Mouse (Mus musculus): ENCODE measurements around the gene Pnma1. TPM values are rescaled to one million over a fixed set of nuclear protein-coding genes. Genes with fewer than 3 reads are reported as not detected.
A peak's percentile ranks its signal among the peaks of the same experiment; 100 is the strongest.

The Pnma1 gene
- polyA plus RNA-seq, 1 experiment from 2014 or later, result 2.0 TPM

DNA sequence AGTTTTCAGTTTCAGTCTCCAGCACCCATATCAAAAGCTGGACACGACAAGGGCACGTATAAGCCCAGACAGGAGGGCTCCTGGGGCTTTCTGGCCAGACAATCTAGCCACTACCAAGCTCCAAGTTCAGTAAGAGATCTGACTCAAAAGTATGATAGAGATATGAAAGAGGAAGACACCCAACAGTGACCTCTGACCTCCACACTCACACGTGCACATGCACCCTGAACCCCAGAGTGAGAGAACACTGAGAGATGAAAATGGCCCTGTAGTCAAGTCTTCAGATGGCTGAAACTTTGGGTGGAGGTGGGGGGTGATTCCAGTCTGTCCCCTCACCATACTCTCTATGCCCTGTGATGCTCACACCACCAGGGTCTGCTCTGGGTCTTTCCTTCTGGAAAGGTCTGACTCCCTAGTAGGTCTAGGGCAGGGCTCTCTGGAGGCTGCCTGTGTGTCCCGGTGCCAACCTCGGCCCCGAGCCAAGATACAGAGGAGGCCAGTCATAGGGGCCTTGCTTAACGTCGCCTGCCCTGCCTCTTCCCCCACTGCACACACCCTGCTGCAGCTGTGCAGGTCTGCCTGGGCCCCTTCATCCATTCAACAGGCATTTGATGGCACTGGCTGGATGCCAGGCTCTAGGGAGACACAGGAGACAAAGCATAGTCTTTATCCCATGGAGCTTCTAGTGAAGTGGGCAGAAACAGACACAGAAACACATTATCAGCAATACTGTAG lies 32.6 kb upstream of the Pnma1 start:
- 31% methylated on average over 8 of the region's 8 CpGs for WGBS
- Histone ChIP-seq H3K36me3 (ENCODE audit: control insufficient read depth, insufficient read depth, low read length) (no peaks in the 10 kb centered on the region), H3K4me3 (ENCODE audit: low read length) (no peak overlapping the region), H3K27ac (ENCODE audit: low read length) (peak overlapping the region; percentile 34), H3K27me3 (ENCODE audit: control insufficient read depth, insufficient read depth, low read depth, low read length) (no peaks in the 10 kb centered on the region), H3K4me2 (ENCODE audit: low read depth, low read length) (peak overlapping the region; percentile 28; the same call in 1 of the 2 replicates), H3K4me1 (replicated peaks; ENCODE audit: control insufficient read depth, insufficient read depth, low read length) (peaks cover 76% of the 10 kb centered on the region), H3K9me3 (ENCODE audit: control insufficient read depth, low read length) (no peaks in the 10 kb centered on the region), H3K9ac (ENCODE audit: low read length) (peak overlapping the region; percentile 39; the same call in 1 of the 2 replicates)
- ATAC-seq (ENCODE audit: low read depth), result peak; percentile 91

DNA sequence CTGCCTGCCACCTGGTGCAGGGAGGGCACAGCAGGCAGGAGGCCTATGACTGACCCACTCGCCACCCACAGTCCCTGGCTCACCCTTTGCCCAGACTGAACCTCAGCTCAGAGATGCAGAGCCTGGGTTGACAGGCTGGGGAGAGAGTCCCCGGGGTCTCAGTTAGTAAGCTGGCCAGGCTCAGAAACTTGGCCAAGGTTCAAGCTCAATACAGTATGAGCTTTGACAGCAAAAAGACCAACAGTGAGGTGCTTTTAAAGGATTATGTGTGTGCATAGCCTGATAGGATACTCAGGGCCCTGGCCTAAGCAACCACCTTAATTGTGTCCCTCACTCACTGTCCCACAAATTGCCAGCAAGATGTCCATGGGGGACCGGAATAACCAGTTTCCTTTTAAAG lies 31.8 kb upstream of the Pnma1 start:
- no peak overlapping the region for H3K4me2 ChIP-seq (ENCODE audit: low read depth, low read length)
- H3K27ac ChIP-seq (ENCODE audit: low read length), result peak overlapping the region; percentile 34
- H3K36me3 ChIP-seq (ENCODE audit: control insufficient read depth, insufficient read depth, low read length), result no peaks in the 10 kb centered on the region
- H3K4me1 ChIP-seq (replicated peaks; ENCODE audit: control insufficient read depth, insufficient read depth, low read length), result peaks cover 75% of the 10 kb centered on the region
- WGBS, result 22% methylated on average over 3 of the region's 3 CpGs
- H3K9me3 ChIP-seq (ENCODE audit: control insufficient read depth, low read length), result no peaks in the 10 kb centered on the region
- ATAC-seq (ENCODE audit: low read depth), result no peak
- no peak overlapping the region for H3K4me3 ChIP-seq (ENCODE audit: low read length)
- H3K27me3 ChIP-seq (ENCODE audit: control insufficient read depth, insufficient read depth, low read depth, low read length), result no peaks in the 10 kb centered on the region
- H3K9ac ChIP-seq (ENCODE audit: low read length), result peak overlapping the region; percentile 39

DNA sequence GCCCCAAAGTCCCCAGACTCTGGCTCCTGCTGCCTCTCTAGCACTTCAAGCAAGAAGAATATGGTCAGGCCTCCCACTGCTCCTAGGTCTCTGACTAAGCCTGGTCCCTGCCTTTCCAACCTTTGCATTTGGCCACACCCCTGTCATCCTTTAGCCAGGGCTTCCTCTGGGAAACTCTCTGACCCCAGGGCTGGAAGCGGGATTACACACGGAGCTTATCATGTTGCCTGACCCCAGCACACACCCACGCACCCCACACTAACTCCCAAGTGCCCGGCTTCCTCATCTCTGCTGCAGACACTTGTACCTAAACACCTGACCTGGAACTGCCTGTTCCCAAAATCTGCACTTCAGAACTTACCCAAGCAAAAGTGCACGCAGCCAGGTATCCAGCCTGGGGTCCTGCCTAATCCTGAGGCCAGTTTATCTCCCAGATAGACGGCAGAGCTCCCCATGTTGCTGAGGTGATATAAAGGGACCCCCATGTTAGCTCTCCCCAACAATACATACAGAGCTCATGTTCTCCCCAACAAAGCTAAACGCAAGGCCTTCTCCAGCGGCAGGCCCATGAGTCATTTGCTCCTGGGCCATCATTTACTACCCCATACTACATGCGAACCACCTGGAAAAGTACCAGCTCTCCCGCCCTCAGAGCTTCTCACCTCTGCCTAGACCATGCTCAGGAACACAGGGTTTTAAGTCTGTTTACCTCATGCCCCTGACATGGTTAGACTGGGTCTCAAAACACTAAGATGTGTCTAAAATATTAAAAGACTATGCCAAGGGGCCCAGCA lies 30.6 kb upstream of the Pnma1 start:
- H3K4me1 ChIP-seq (replicated peaks; ENCODE audit: control insufficient read depth, insufficient read depth, low read length), result peaks cover 82% of the 10 kb centered on the region
- no peak overlapping the region for H3K4me3 ChIP-seq (ENCODE audit: low read length)
- 59% methylated on average over 10 of the region's 10 CpGs for WGBS
- 0 out of 2 replicates have a peak overlapping the region, but pooled peaks have one; percentile 20 for H3K9ac ChIP-seq (ENCODE audit: low read length)
- ATAC-seq (ENCODE audit: low read depth), result no peak
- H3K27me3 ChIP-seq (ENCODE audit: control insufficient read depth, insufficient read depth, low read depth, low read length), result no peaks in the 10 kb centered on the region
- peaks cover under 1% of the 10 kb centered on the region for H3K36me3 ChIP-seq (ENCODE audit: control insufficient read depth, insufficient read depth, low read length)
- no peaks in the 10 kb centered on the region for H3K9me3 ChIP-seq (ENCODE audit: control insufficient read depth, low read length)
- H3K27ac ChIP-seq (ENCODE audit: low read length), result 0 out of 2 replicates have a peak overlapping the region, but pooled peaks have one; percentile 1
- H3K4me2 ChIP-seq (ENCODE audit: low read depth, low read length), result no peak overlapping the region

DNA sequence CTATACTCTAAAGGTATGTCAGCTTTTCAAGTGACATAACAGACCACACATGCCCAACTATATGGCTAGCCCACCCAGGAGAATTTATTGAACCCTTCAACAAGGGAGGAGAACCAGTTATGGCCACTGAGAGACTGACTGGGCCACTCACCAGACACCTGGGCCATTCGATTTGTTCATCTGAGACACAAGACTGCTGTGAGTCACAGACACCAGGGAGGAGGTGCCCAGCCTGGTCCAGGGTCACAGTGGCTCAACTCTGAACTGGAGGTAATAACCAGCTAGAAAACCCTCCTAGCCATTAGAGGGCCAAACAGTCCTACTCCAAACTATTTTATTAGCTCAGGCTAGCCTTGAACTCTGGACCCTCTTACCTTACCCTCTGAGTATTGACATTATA lies 29.8 kb upstream of the Pnma1 start:
- Histone ChIP-seq H3K27ac (ENCODE audit: low read length) (no peak overlapping the region; the same call in 1 of the 2 replicates), H3K4me2 (ENCODE audit: low read depth, low read length) (no peak overlapping the region), H3K4me1 (replicated peaks; ENCODE audit: control insufficient read depth, insufficient read depth, low read length) (peaks cover 89% of the 10 kb centered on the region), H3K27me3 (ENCODE audit: control insufficient read depth, insufficient read depth, low read depth, low read length) (no peaks in the 10 kb centered on the region), H3K9me3 (ENCODE audit: control insufficient read depth, low read length) (no peaks in the 10 kb centered on the region), H3K36me3 (ENCODE audit: control insufficient read depth, insufficient read depth, low read length) (peaks cover 8% of the 10 kb centered on the region), H3K4me3 (ENCODE audit: low read length) (no peak overlapping the region), H3K9ac (ENCODE audit: low read length) (no peak overlapping the region)
- ATAC-seq (ENCODE audit: low read depth), result no peak
- 69% methylated on average over 1 of the region's 1 CpGs for WGBS

DNA sequence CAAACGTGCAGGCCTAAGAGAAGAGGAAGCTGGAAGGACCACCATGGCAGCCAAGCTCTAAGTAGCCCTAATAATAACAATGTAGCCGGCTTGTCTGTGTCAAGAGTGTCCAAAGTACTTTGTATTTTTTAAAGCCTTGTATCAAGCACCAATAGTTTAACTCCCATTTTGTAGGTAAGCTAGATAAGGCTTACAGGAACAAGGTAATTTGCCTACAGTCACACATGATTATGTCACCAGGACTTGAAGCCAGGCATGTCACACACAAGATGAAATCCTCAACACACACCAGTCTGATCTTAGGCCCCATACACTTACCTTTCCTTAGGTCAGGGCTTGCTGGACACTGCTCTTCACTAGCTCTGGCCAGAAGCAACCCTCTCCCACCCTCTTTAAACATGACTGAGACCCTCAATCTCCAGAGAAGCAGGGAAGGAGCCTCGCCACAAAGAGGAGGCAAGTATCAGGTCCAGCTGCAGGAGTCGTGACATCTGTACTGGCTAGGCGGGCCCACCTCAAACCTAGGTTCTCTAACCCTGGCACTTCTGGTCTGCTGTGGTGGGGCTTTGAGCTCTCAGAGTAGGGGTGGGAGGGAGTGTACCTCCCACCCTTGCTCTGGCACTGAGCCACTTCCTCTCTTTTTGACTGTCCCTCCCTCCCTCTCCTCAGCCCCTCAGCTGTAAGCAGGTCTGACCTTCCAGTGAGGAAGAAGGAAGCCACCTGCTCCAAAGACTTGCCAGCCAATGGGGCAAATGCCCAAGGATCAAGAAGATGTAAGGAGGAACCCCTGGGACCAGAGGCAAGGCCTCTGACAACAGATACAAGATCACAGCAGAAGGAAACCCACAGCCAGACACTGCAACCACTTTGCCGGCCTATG lies 28.8 kb upstream of the Pnma1 start:
- peaks cover 16% of the 10 kb centered on the region for H3K36me3 ChIP-seq (ENCODE audit: control insufficient read depth, insufficient read depth, low read length)
- H3K4me2 ChIP-seq (ENCODE audit: low read depth, low read length), result peak overlapping the region; percentile 63
- H3K4me3 ChIP-seq (ENCODE audit: low read length), result no peak overlapping the region
- H3K9me3 ChIP-seq (ENCODE audit: control insufficient read depth, low read length), result no peaks in the 10 kb centered on the region
- peaks cover 89% of the 10 kb centered on the region for H3K4me1 ChIP-seq (replicated peaks; ENCODE audit: control insufficient read depth, insufficient read depth, low read length)
- WGBS, result 38% methylated on average over 6 of the region's 6 CpGs
- no peak for ATAC-seq (ENCODE audit: low read depth)
- H3K27ac ChIP-seq (ENCODE audit: low read length), result peak overlapping the region; percentile 96
- peak overlapping the region; percentile 71 for H3K9ac ChIP-seq (ENCODE audit: low read length)
- H3K27me3 ChIP-seq (ENCODE audit: control insufficient read depth, insufficient read depth, low read depth, low read length), result no peaks in the 10 kb centered on the region

DNA sequence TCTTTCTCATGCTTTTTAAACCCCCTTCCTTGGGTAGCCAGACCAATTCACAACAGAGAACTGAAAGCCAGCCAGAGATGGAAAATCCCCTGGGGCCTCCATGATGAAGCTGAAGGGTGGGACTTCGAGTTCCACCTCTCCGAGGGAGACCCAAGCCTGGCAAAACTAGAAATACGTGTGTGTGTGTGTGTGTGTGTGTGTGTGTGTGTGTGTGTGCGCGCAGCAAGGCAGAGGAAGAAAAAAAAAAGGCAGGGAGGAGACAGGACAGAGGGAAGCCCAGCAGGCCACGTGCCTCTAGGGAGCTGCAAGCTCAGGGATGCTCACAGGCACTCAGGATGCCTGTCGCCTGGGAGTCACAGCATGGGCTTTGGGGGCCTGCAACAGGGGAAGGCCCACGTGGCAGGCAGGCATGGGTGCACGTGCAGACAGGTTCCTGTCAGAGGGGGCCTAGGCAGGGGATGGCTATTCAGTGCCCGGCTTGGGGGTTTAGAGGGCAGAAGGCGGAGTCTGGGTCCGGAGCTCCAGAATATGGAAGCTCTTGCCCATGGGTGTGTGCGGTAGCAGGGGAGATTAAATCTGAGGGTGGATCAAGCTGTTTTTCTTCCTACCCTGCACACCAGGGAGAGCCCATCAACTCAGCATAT lies 28.0 kb upstream of the Pnma1 start:
- Histone ChIP-seq H3K4me3 (ENCODE audit: low read length) (peak overlapping the region; percentile 43), H3K9ac (ENCODE audit: low read length) (peak overlapping the region; percentile 71)
- no peak for ATAC-seq (ENCODE audit: low read depth)

DNA sequence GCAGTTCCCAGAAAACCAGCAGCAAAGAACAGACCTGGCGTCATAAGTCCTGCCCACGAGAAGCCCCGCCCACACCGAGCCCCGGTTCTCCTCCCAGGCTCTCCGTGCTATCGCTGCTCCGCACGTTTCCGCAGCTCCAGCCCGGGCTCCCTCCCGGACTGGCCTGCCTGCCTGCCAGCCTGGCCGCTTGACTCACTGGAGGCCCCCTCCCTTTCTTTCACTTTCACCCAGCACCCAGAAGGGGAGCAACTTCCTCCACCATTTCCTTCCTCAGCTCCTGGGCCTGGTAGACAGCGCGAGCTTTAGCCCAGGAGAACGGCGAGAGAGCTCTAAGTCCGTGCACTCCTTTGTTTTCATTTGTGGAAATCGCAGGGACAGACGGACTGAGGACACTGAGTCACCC lies 27.4 kb upstream of the Pnma1 start:
- Histone ChIP-seq H3K9me3 (ENCODE audit: control insufficient read depth, low read length) (no peaks in the 10 kb centered on the region), H3K9ac (ENCODE audit: low read length) (peak overlapping the region; percentile 71), H3K4me3 (ENCODE audit: low read length) (peak overlapping the region; percentile 43), H3K27ac (ENCODE audit: low read length) (peak overlapping the region; percentile 96), H3K36me3 (ENCODE audit: control insufficient read depth, insufficient read depth, low read length) (peaks cover 21% of the 10 kb centered on the region), H3K27me3 (ENCODE audit: control insufficient read depth, insufficient read depth, low read depth, low read length) (no peaks in the 10 kb centered on the region), H3K4me1 (replicated peaks; ENCODE audit: control insufficient read depth, insufficient read depth, low read length) (peaks cover 74% of the 10 kb centered on the region), H3K4me2 (ENCODE audit: low read depth, low read length) (peak overlapping the region; percentile 63)
- under 1% methylated on average over 20 of the region's 20 CpGs for WGBS
- peak; percentile 80 for ATAC-seq (ENCODE audit: low read depth)

More for the DNA sequence above, 28.0 kb upstream of the Pnma1 start:
- Histone ChIP-seq H3K9me3 (ENCODE audit: control insufficient read depth, low read length) (no peaks in the 10 kb centered on the region), H3K36me3 (ENCODE audit: control insufficient read depth, insufficient read depth, low read length) (peaks cover 20% of the 10 kb centered on the region), H3K27me3 (ENCODE audit: control insufficient read depth, insufficient read depth, low read depth, low read length) (no peaks in the 10 kb centered on the region), H3K27ac (ENCODE audit: low read length) (peak overlapping the region; percentile 96), H3K4me1 (replicated peaks; ENCODE audit: control insufficient read depth, insufficient read depth, low read length) (peaks cover 80% of the 10 kb centered on the region), H3K4me2 (ENCODE audit: low read depth, low read length) (peak overlapping the region; percentile 63)
- WGBS, result 7% methylated on average over 13 of the region's 13 CpGs

DNA sequence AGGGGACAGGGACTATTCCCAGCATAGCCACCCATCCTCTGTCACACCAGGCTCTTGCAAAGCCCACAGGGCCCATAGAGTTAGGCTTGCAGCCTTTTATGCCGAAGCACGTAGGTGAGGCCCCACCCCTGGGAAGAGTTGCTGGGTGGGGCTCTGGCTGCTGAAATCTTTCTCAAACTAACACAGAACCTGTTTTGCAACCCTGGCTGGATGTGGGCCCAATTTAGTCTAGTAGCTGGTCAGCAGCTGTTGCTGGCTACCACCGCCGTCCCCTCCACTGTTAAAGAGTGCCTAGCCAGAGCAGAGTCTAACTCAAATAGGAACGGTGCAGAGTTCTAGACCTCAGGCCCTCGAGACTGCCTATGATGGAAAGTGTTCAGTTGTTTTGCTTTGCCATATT lies 26.6 kb upstream of the Pnma1 start:
- peak overlapping the region; percentile 43; the same call in 1 of the 2 replicates for H3K4me3 ChIP-seq (ENCODE audit: low read length)
- peaks cover 66% of the 10 kb centered on the region for H3K4me1 ChIP-seq (replicated peaks; ENCODE audit: control insufficient read depth, insufficient read depth, low read length)
- peak overlapping the region; percentile 3; the same call in 1 of the 2 replicates for H3K9ac ChIP-seq (ENCODE audit: low read length)
- peak overlapping the region; percentile 96 for H3K27ac ChIP-seq (ENCODE audit: low read length)
- peaks cover 21% of the 10 kb centered on the region for H3K36me3 ChIP-seq (ENCODE audit: control insufficient read depth, insufficient read depth, low read length)
- H3K27me3 ChIP-seq (ENCODE audit: control insufficient read depth, insufficient read depth, low read depth, low read length), result no peaks in the 10 kb centered on the region
- WGBS, result 34% methylated on average over 6 of the region's 6 CpGs
- peak overlapping the region; percentile 63 for H3K4me2 ChIP-seq (ENCODE audit: low read depth, low read length)
- ATAC-seq (ENCODE audit: low read depth), result peak; percentile 65
- no peaks in the 10 kb centered on the region for H3K9me3 ChIP-seq (ENCODE audit: control insufficient read depth, low read length)

All from lung, embryonic 16.5 days (tissue).